Mouse (Mus musculus) mammary gland, adult 2 months (tissue): Measurements from ENCODE around the gene Pofut1. TPM values are rescaled to one million over a fixed set of nuclear protein-coding genes. Genes with fewer than 3 reads are reported as not detected.

Experiments used
- polyA plus RNA-seq: library from polyadenylated mRNA; depleted of rRNA; stranded (reverse); fragments of >200 nt; gene quantifications from 2 replicates; pipeline ENCODE4 v1.2.3, GENCODE M21; 2012; ENCODE audit warnings: low replicate concordance; rRNA removed

Gene Pofut1
- polyA plus RNA-seq = 28.8 and 33.3 TPM in 2 replicates

GRCm38 (mm10) chr2:153241250-153242014 lies at the start of gene Pofut1, which contains the start of gene Plagl2:
Pofut1 (plus strand) TSS chr2:153241533.
Plagl2 (minus strand) TSS chr2:153241426.

GRCm38 (mm10) chr2:153224946-153225594 lies 16.3 kb upstream of the Pofut1 start, which contains the start of gene Tspyl3:
Tspyl3 (minus strand) TSS chr2:153225441.

GRCm38 (mm10) chr2:153290938-153291928 lies 49.9 kb downstream of the Pofut1 start, which contains the start of gene Kif3b:
Kif3b (plus strand) TSS chr2:153291413.

Other genes with a start within 250 kb of the Pofut1 start
- 41.5 and 98.0 TPM in 2 replicates for gene Pdrg1, start 226.1 kb upstream of the Pofut1 start, polyA plus RNA-seq
- gene Xkr7, start 209.7 kb upstream of the Pofut1 start, polyA plus RNA-seq = not detected in 2 replicates
- gene Ccm2l, start 175.6 kb upstream of the Pofut1 start, polyA plus RNA-seq = 31.0 and 33.8 TPM in 2 replicates
- gene Hck, start 133.1 kb upstream of the Pofut1 start, polyA plus RNA-seq = 16.8 and 18.9 TPM in 2 replicates
- gene Tm9sf4, start 80.2 kb upstream of the Pofut1 start, polyA plus RNA-seq = 35.5 and 58.9 TPM in 2 replicates
- gene Tspyl3, start 16.1 kb upstream of the Pofut1 start, polyA plus RNA-seq = 13.4 and 14.2 TPM in 2 replicates
- 7.9 and 8.4 TPM in 2 replicates for gene Plagl2, start 107 bp upstream of the Pofut1 start, polyA plus RNA-seq
- gene Kif3b, start 49.9 kb downstream of the Pofut1 start, polyA plus RNA-seq = 5.4 and 11.0 TPM in 2 replicates
- gene Asxl1, start 104.3 kb downstream of the Pofut1 start, polyA plus RNA-seq = 10.7 and 13.6 TPM in 2 replicates